In genomic region chr13:42174827-42175420, GRCm38 (mm10) we compare ENCODE assay signal across 8 mouse cellular contexts.
DNase-seq lines count a peak whose midpoint lies in the region; ATAC-seq and TF ChIP-seq lines count a peak whose summit lies in the region.

No protein-coding gene starts in this region.

- no peak overlapping the region for H3K27ac ChIP-seq in kidney, embryonic 14.5 days (ENCODE audit: low read depth, low read length)
- H3K27ac ChIP-seq in MEL (ENCODE audit: control insufficient read depth, low read depth, low read length) = no peak overlapping the region
- H3K27ac ChIP-seq in hindbrain, postnatal 0 days = no peak overlapping the region; the same call in 1 of the 2 replicates
- H3K27ac ChIP-seq in olfactory bulb, adult 2 months (ENCODE audit: insufficient read depth, low read depth, low read length) = no peak overlapping the region

- H3K36me3 ChIP-seq in kidney, embryonic 14.5 days (ENCODE audit: control insufficient read depth, insufficient read depth, low read length) = peaks cover 11% of the 10 kb centered on the region; the same call in 1 of the 2 replicates
- H3K36me3 ChIP-seq in MEL (ENCODE audit: control insufficient read depth in 1 of 2, insufficient read depth in 2 of 2, low read length in 2 of 2) = no peaks in the 10 kb centered on the region; a peak in 2 of 4 replicates
- peaks cover 13% of the 10 kb centered on the region; the same call in 1 of the 2 replicates for H3K36me3 ChIP-seq in hindbrain, postnatal 0 days (ENCODE audit: insufficient read depth, low read length)

- no peaks in the 10 kb centered on the region for H3K4me1 ChIP-seq in kidney, embryonic 14.5 days (ENCODE audit: control insufficient read depth, insufficient read depth, low read length)
- H3K4me1 ChIP-seq in MEL (ENCODE audit: control insufficient read depth in 1 of 2, insufficient read depth in 2 of 2, low read length in 2 of 2) = no peaks in the 10 kb centered on the region
- no peaks in the 10 kb centered on the region for H3K4me1 ChIP-seq in hindbrain, postnatal 0 days (ENCODE audit: insufficient read depth, low read length)
- H3K4me1 ChIP-seq in olfactory bulb, adult 2 months (ENCODE audit: control insufficient read depth, insufficient read depth, low read length) = peaks cover 7% of the 10 kb centered on the region; the same call in 1 of the 2 replicates

- peak; percentile 15 for DNase-seq in kidney, adult 9 months
- DNase-seq in MEL (ENCODE audit: low read depth, low spot score) = no peak
- DNase-seq in brain, adult 2 months (ENCODE audit: low read depth, low spot score) = peak; percentile 75
- peak; percentile 76 for DNase-seq in hindbrain, postnatal 0 days (ENCODE audit: low spot score)

- WGBS in kidney, embryonic 14.5 days = 50% methylated on average over 3 of the region's 3 CpGs
- 30% methylated on average over 3 of the region's 3 CpGs for WGBS in hindbrain, postnatal 0 days
- 18% methylated on average over 3 of the region's 3 CpGs for WGBS in olfactory bulb, adult 2 months

- H3K9me3 ChIP-seq in kidney, embryonic 14.5 days (ENCODE audit: control insufficient read depth, low read length) = no peaks in the 10 kb centered on the region
- H3K9me3 ChIP-seq in MEL (replicated peaks; ENCODE audit: insufficient read depth, low read length) = no peaks in the 10 kb centered on the region
- H3K9me3 ChIP-seq in hindbrain, postnatal 0 days (ENCODE audit: low read length) = no peaks in the 10 kb centered on the region

- TF ChIP-seq POLR2A in MEL (IDR thresholded peaks at IDR 0.05; ENCODE audit: control insufficient read depth in 1 of 2, insufficient read depth in 1 of 2, low read depth in 1 of 2, low read length in 2 of 2, poor library complexity in 1 of 2) = no peak
- no peak for TF ChIP-seq POLR2A in olfactory bulb, adult 2 months (IDR thresholded peaks at IDR 0.05; ENCODE audit: insufficient read depth, low read depth, low read length)

- no peak for ATAC-seq in kidney, embryonic 14.5 days (ENCODE audit: low FRiP score, low TSS enrichment)
- 0 out of 2 replicates have a peak, but pooled peaks have one; percentile 58 for ATAC-seq in hindbrain, postnatal 0 days
- no peak for ATAC-seq in monocyte, adult 5-6 weeks (replicated peaks; ENCODE audit: insufficient number of reproducible peaks, low FRiP score, low TSS enrichment, poor library complexity, severe bottlenecking)
- ATAC-seq in activated CD4-positive, CD25-positive, alpha-beta regulatory T cell, adult 4 months = no peak

- no peak for TF ChIP-seq RAD21 in MEL (IDR thresholded peaks at IDR 0.05; ENCODE audit: low read depth, low read length)

- H3K9ac ChIP-seq in kidney, embryonic 14.5 days (ENCODE audit: low read depth, low read length) = no peak overlapping the region
- no peak overlapping the region for H3K9ac ChIP-seq in MEL (ENCODE audit: control insufficient read depth, low read depth, low read length, poor library complexity, severe bottlenecking)
- no peak overlapping the region for H3K9ac ChIP-seq in hindbrain, postnatal 0 days (replicated peaks; ENCODE audit: low read length)

- no peaks in the 10 kb centered on the region for H3K27me3 ChIP-seq in kidney, embryonic 14.5 days (ENCODE audit: control insufficient read depth, insufficient read depth, low read length)
- H3K27me3 ChIP-seq in MEL (ENCODE audit: control insufficient read depth in 1 of 2, insufficient read depth in 2 of 2, low read length in 2 of 2) = no peaks in the 10 kb centered on the region
- no peaks in the 10 kb centered on the region for H3K27me3 ChIP-seq in hindbrain, postnatal 0 days (ENCODE audit: insufficient read depth, low read length)

- TF ChIP-seq CTCF in MEL (IDR thresholded peaks at IDR 0.05 in 2 of 3, conservative IDR thresholded peaks at IDR 0.05 in 1 of 3; ENCODE audit: control insufficient read depth in 1 of 3, insufficient read depth in 1 of 3, low read depth in 2 of 3, low read length in 3 of 3, poor library complexity in 1 of 3, severe bottlenecking in 1 of 3) = peak in 2 of 3 experiments; percentile 22 to 43; a peak in 3 of 6 replicates
- peak; percentile 81 for TF ChIP-seq CTCF in hindbrain, postnatal 0 days (IDR thresholded peaks at IDR 0.05; ENCODE audit: low read depth)
- 0 out of 2 replicates have a peak, but pooled peaks have one; percentile 26 for TF ChIP-seq CTCF in olfactory bulb, adult 2 months (IDR thresholded peaks at IDR 0.05; ENCODE audit: insufficient read depth, low read depth, low read length)

- no peak overlapping the region for H3K4me2 ChIP-seq in kidney, embryonic 14.5 days (replicated peaks; ENCODE audit: low read depth, low read length)
- H3K4me2 ChIP-seq in hindbrain, postnatal 0 days (ENCODE audit: low read depth, low read length) = no peak overlapping the region

- no peak overlapping the region for H3K4me3 ChIP-seq in kidney, embryonic 14.5 days (ENCODE audit: low read length)
- no peak overlapping the region for H3K4me3 ChIP-seq in MEL (ENCODE audit: control insufficient read depth in 1 of 2, insufficient read depth in 1 of 2, low read depth in 2 of 2, low read length in 2 of 2)
- no peak overlapping the region for H3K4me3 ChIP-seq in hindbrain, postnatal 0 days (ENCODE audit: low read length)
- no peak overlapping the region for H3K4me3 ChIP-seq in olfactory bulb, adult 2 months (ENCODE audit: insufficient read depth, low read depth, low read length)

- H3K79me2 ChIP-seq in MEL (ENCODE audit: control insufficient read depth, insufficient read depth, low read length, poor library complexity) = no peaks in the 10 kb centered on the region

- no peak for TF ChIP-seq EP300 in MEL (IDR thresholded peaks at IDR 0.05; ENCODE audit: low read depth in 1 of 2, low read length in 2 of 2)

TF ChIP-seq in MEL, 35 proteins besides CTCF, POLR2A, EP300 and RAD21:
- no peak for TF ChIP-seq ELF1 (IDR thresholded peaks at IDR 0.05; ENCODE audit: low read depth, low read length)
- no peak for TF ChIP-seq CHD1 (IDR thresholded peaks at IDR 0.05; ENCODE audit: low read depth, low read length)
- TF ChIP-seq USF2 (IDR thresholded peaks at IDR 0.05; ENCODE audit: borderline replicate concordance in 1 of 2, insufficient read depth in 1 of 2, low read depth in 1 of 2, low read length in 2 of 2) = no peak
- no peak for TF ChIP-seq JUND (IDR thresholded peaks at IDR 0.05; ENCODE audit: low read depth, low read length)
- TF ChIP-seq MYC (IDR thresholded peaks at IDR 0.05; ENCODE audit: low read depth, low read length) = no peak
- no peak for TF ChIP-seq ZNF384 (IDR thresholded peaks at IDR 0.05; ENCODE audit: low read depth, low read length)
- no peak for TF ChIP-seq ZC3H11A (IDR thresholded peaks at IDR 0.05; ENCODE audit: low read depth, low read length)
- TF ChIP-seq MAX (IDR thresholded peaks at IDR 0.05; ENCODE audit: low read length) = no peak
- no peak for TF ChIP-seq KAT2A (conservative IDR thresholded peaks at IDR 0.05; ENCODE audit: low read depth, low read length)
- no peak for TF ChIP-seq POLR2AphosphoS5 (IDR thresholded peaks at IDR 0.05; ENCODE audit: borderline replicate concordance, low read depth, low read length)
- no peak for TF ChIP-seq POLR2AphosphoS2 (IDR thresholded peaks at IDR 0.05; ENCODE audit: low read length)
- TF ChIP-seq UBTF (IDR thresholded peaks at IDR 0.05; ENCODE audit: borderline replicate concordance, insufficient read depth, low read depth, low read length) = no peak
- TF ChIP-seq MAFK (IDR thresholded peaks at IDR 0.05; ENCODE audit: borderline replicate concordance, low read depth, low read length) = no peak
- TF ChIP-seq RCOR1 (IDR thresholded peaks at IDR 0.05; ENCODE audit: low read depth, low read length) = no peak
- no peak for TF ChIP-seq TCF12 (IDR thresholded peaks at IDR 0.05; ENCODE audit: low read depth, low read length)

Comparison
In these comparisons a context has a peak if more than half of its experiments do, and no peak if none do; other contexts are left out.
1. CTCF ChIP-seq: peak in every context shown above with its lines; median percentile 81 in hindbrain, postnatal 0 days; 32 in MEL; 26 in olfactory bulb, adult 2 months.